Mouse (Mus musculus) hindbrain, embryonic 10.5 days (tissue): ENCODE data around the gene Gm8300. TPM values are rescaled to one million over a fixed set of nuclear protein-coding genes. Genes with fewer than 3 reads are reported as not detected.
"Not testable (repeated sequence)": the region's sequence is repeated elsewhere in the genome, so short reads cannot be mapped to it uniquely, and the experiment has no call there.

Experiments
- DNase-seq: peaks from one replicate; pipeline ENCODE4 v3.0.0-alpha.2; 2017; ENCODE audit warnings: low spot score
- H3K27ac ChIP-seq: fragments of 300-500 bp; sonication (generic); 2 replicates; pipeline ENCODE4 v1.5.1; 2016; ENCODE audit warnings: mild to moderate bottlenecking, moderate library complexity
- H3K27me3 ChIP-seq: fragments of 300-500 bp; sonication (generic); 2 replicates; pipeline ENCODE4 v1.6.1; 2016; ENCODE audit warnings: mild to moderate bottlenecking; ENCODE audit not compliant: poor library complexity, insufficient read depth, severe bottlenecking
- H3K36me3 ChIP-seq: fragments of 300-500 bp; sonication (generic); 2 replicates; pipeline ENCODE4 v1.6.1; 2016; ENCODE audit warnings: mild to moderate bottlenecking, moderate library complexity
- H3K4me1 ChIP-seq: fragments of 300-500 bp; sonication (generic); replicated peaks from 2 replicates; pipeline ENCODE4 v1.6.1; 2016; ENCODE audit warnings: mild to moderate bottlenecking
- H3K4me3 ChIP-seq: fragments of 300-500 bp; sonication (generic); 2 replicates; pipeline ENCODE4 v1.5.1; 2016; ENCODE audit warnings: mild to moderate bottlenecking, moderate library complexity
- H3K9me3 ChIP-seq: fragments of 300-500 bp; sonication (generic); 2 replicates; pipeline ENCODE4 v1.6.1; 2016; ENCODE audit warnings: mild to moderate bottlenecking, moderate library complexity
- WGBS: fragments of 180-500 bp; shearing (Covaris S2); methylation state at CpG from one replicate; pipeline ENCODE4 v1.1.7; 2016; 5-methylcytosine and 5-hydroxymethylcytosine counted together
- polyA plus RNA-seq: library from polyadenylated mRNA; unstranded; fragments of >200 nt; fragmentation: Nextera tagmentation; extraction: Ambion mirVana; gene quantifications from 2 replicates; pipeline ENCODE4 v1.2.1, GENCODE M21; 2016

The Gm8300 gene
- polyA plus RNA-seq = not detected in 2 replicates

GRCm38 (mm10) chr12:87514016-87514415 lies at the start of gene Gm8300:
Gene Gm8300, plus strand, starts transcription at chr12:87514316.
- not testable (repeated sequence) for H3K27me3 ChIP-seq, H3K4me3 ChIP-seq, H3K9me3 ChIP-seq

GRCm38 (mm10) chr12:87464678-87465297 lies 49.3 kb upstream of the Gm8300 start:
- Histone ChIP-seq H3K27ac (no peak overlapping the region), H3K9me3 (no peaks in the 10 kb centered on the region), H3K4me1 (no peaks in the 10 kb centered on the region), H3K27me3 (no peaks in the 10 kb centered on the region), H3K36me3 (peaks cover 90% of the 10 kb centered on the region), H3K4me3 (no peak overlapping the region)
- 91% methylated on average over 6 of the region's 6 CpGs for WGBS
- no peak for DNase-seq

More at GRCm38 (mm10) chr12:87514016-87514415, at the start of gene Gm8300:
- H3K36me3 ChIP-seq, DNase-seq, H3K4me1 ChIP-seq, H3K27ac ChIP-seq: not testable (repeated sequence)
- 85% methylated on average over 4 of the region's 4 CpGs for WGBS

GRCm38 (mm10) chr12:87470263-87471136 lies 43.6 kb upstream of the Gm8300 start:
- 81% methylated on average over 7 of the region's 7 CpGs for WGBS
- peak overlapping the region; percentile 95; the same call in 1 of the 2 replicates for H3K27ac ChIP-seq

GRCm38 (mm10) chr12:87471421-87471963 lies 42.6 kb upstream of the Gm8300 start:
- DNase-seq = no peak
- whole genome bisulfite sequencing = under 1% methylated on average over 19 of the region's 19 CpGs
- Histone ChIP-seq H3K4me3 (peak overlapping the region; percentile 80), H3K27ac (peak overlapping the region; percentile 95), H3K9me3 (no peaks in the 10 kb centered on the region), H3K27me3 (no peaks in the 10 kb centered on the region), H3K36me3 (peaks cover 25% of the 10 kb centered on the region), H3K4me1 (peaks cover 14% of the 10 kb centered on the region)

More at GRCm38 (mm10) chr12:87470263-87471136, 43.6 kb upstream of the Gm8300 start:
- Histone ChIP-seq H3K4me3 (peak overlapping the region; percentile 80), H3K9me3 (no peaks in the 10 kb centered on the region), H3K4me1 (peaks cover 14% of the 10 kb centered on the region), H3K27me3 (no peaks in the 10 kb centered on the region), H3K36me3 (peaks cover 33% of the 10 kb centered on the region)
- no peak for DNase-seq

GRCm38 (mm10) chr12:87471964-87472786 lies 41.9 kb upstream of the Gm8300 start, which contains the start of gene Snw1:
Gene Snw1, minus strand, starts transcription at chr12:87472274.
- H3K27me3 ChIP-seq = no peaks in the 10 kb centered on the region
- H3K36me3 ChIP-seq = peaks cover 18% of the 10 kb centered on the region
- 3% methylated on average over 45 of the region's 45 CpGs for WGBS
- H3K27ac ChIP-seq = peak within 1 kb of the TSS; percentile 95
- peak within 1 kb of the TSS; percentile 80 for H3K4me3 ChIP-seq
- H3K4me1 ChIP-seq = peaks cover 14% of the 10 kb centered on the region
- DNase-seq = peak; percentile 94
- H3K9me3 ChIP-seq = no peaks in the 10 kb centered on the region

- Histone ChIP-seq H3K4me1 (peaks cover 14% of the 10 kb centered on the region), H3K27me3 (no peaks in the 10 kb centered on the region), H3K27ac (no peak overlapping the region), H3K9me3 (no peaks in the 10 kb centered on the region), H3K4me3 (no peak overlapping the region), H3K36me3 (no peaks in the 10 kb centered on the region; the same call in 1 of the 2 replicates)
- no peak for DNase-seq
- WGBS = 87% methylated on average over 3 of the region's 3 CpGs
These were observed 39.4 kb upstream of the Gm8300 start for GRCm38 (mm10) chr12:87474756-87475155.

GRCm38 (mm10) chr12:87482482-87482881 lies 31.6 kb upstream of the Gm8300 start:
- not testable (repeated sequence) for H3K36me3 ChIP-seq, H3K27me3 ChIP-seq, H3K27ac ChIP-seq, H3K9me3 ChIP-seq, H3K4me3 ChIP-seq, DNase-seq, H3K4me1 ChIP-seq
- WGBS = 86% methylated on average over 5 of the region's 5 CpGs

GRCm38 (mm10) chr12:87488683-87489082 lies 25.4 kb upstream of the Gm8300 start:
- H3K4me1 ChIP-seq, H3K9me3 ChIP-seq, H3K4me3 ChIP-seq, H3K27me3 ChIP-seq, H3K27ac ChIP-seq, DNase-seq, H3K36me3 ChIP-seq: not testable (repeated sequence)
- 76% methylated on average over 2 of the region's 2 CpGs for WGBS

- H3K36me3 ChIP-seq, DNase-seq, H3K9me3 ChIP-seq, H3K27me3 ChIP-seq, H3K4me1 ChIP-seq, H3K27ac ChIP-seq, H3K4me3 ChIP-seq: not testable (repeated sequence)
- WGBS = 96% methylated on average over 3 of the region's 3 CpGs
These were observed 19.7 kb upstream of the Gm8300 start, which contains the start of gene Gm5788 for GRCm38 (mm10) chr12:87494421-87494820. Gene Gm5788, plus strand, starts transcription at chr12:87494721.

- not testable (repeated sequence) for H3K4me1 ChIP-seq, H3K4me3 ChIP-seq, DNase-seq, H3K27ac ChIP-seq, H3K9me3 ChIP-seq, H3K36me3 ChIP-seq, H3K27me3 ChIP-seq
- WGBS = 80% methylated on average over 3 of the region's 3 CpGs
These were observed 5.5 kb downstream of the Gm8300 start for GRCm38 (mm10) chr12:87519616-87520015.

- no peak overlapping the region for H3K4me3 ChIP-seq
- H3K9me3 ChIP-seq = no peaks in the 10 kb centered on the region; the same call in 1 of the 2 replicates
- DNase-seq = no peak
- no peaks in the 10 kb centered on the region for H3K4me1 ChIP-seq
- H3K36me3 ChIP-seq = no peaks in the 10 kb centered on the region
- no peak overlapping the region for H3K27ac ChIP-seq
- no peaks in the 10 kb centered on the region for H3K27me3 ChIP-seq
- WGBS = 87% methylated on average over 3 of the region's 3 CpGs
These were observed 29.8 kb downstream of the Gm8300 start for GRCm38 (mm10) chr12:87543927-87544326.

GRCm38 (mm10) chr12:87550628-87551027 lies 36.5 kb downstream of the Gm8300 start:
- not testable (repeated sequence) for H3K9me3 ChIP-seq, H3K4me1 ChIP-seq, H3K27me3 ChIP-seq, H3K27ac ChIP-seq, DNase-seq, H3K36me3 ChIP-seq, H3K4me3 ChIP-seq
- WGBS = 89% methylated on average over 4 of the region's 4 CpGs
